Mouse (Mus musculus) cerebellum, postnatal 25 days (tissue): ENCODE data around the gene Magix.

Experiments used
- DNase-seq, 2 experiments: peaks; one replicate each; pipeline ENCODE4 v3.0.0; 2021; ENCODE audit warnings: mixed read lengths in 2 of 2

Magix gene

GRCm38 (mm10) chrX:7673578-7674281 lies 7.3 kb downstream of the Magix start:
- no peak for DNase-seq

- DNase-seq, result no peak
These were observed 8.3 kb downstream of the Magix start for GRCm38 (mm10) chrX:7672739-7673138.

GRCm38 (mm10) chrX:7670921-7671623 lies 10.0 kb downstream of the Magix start, which contains the start of gene Plp2:
Plp2 (minus strand) TSS chrX:7671390.
- DNase-seq, result peak; percentile 26 to 41

GRCm38 (mm10) chrX:7670390-7670881 lies 10.6 kb downstream of the Magix start:
- peak; percentile 65 to 72 for DNase-seq

- DNase-seq, result no peak
These were observed 15.1 kb downstream of the Magix start for GRCm38 (mm10) chrX:7665739-7666502.

GRCm38 (mm10) chrX:7664791-7665190 lies 16.3 kb downstream of the Magix start:
- DNase-seq, result peak; percentile 72 to 81

- no peak for DNase-seq
These were observed 18.1 kb downstream of the Magix start for GRCm38 (mm10) chrX:7662936-7663335.

GRCm38 (mm10) chrX:7661086-7661485 lies 20.0 kb downstream of the Magix start:
- no peak for DNase-seq

GRCm38 (mm10) chrX:7658785-7659589 lies 22.1 kb downstream of the Magix start:
- DNase-seq, result no peak

- DNase-seq, result no peak
These were observed 22.8 kb downstream of the Magix start for GRCm38 (mm10) chrX:7658031-7658784.

GRCm38 (mm10) chrX:7657221-7657639 lies 23.8 kb downstream of the Magix start, which contains the start of gene Prickle3:
Prickle3 (plus strand) TSS chrX:7657260.
- peak in 1 of 2 experiments; percentile 46 for DNase-seq

GRCm38 (mm10) chrX:7648671-7649304 lies 32.3 kb downstream of the Magix start:
- DNase-seq, result peak; percentile 54 to 72

- DNase-seq, result peak; percentile 80 to 88
These were observed 35.7 kb downstream of the Magix start for GRCm38 (mm10) chrX:7645349-7645748.

GRCm38 (mm10) chrX:7640785-7641184 lies 40.3 kb downstream of the Magix start:
- DNase-seq, result peak in 1 of 2 experiments; percentile 37

GRCm38 (mm10) chrX:7639536-7640325 lies 41.3 kb downstream of the Magix start:
- DNase-seq, result peak; percentile 34 to 36

- DNase-seq, result peak; percentile 96 to 97
These were observed 42.5 kb downstream of the Magix start, which contains the start of gene Syp for GRCm38 (mm10) chrX:7638401-7639091. Syp (plus strand) TSS chrX:7638471.

- DNase-seq, result no peak
These were observed 46.0 kb downstream of the Magix start for GRCm38 (mm10) chrX:7635101-7635500.

- no peak for DNase-seq
These were observed 48.5 kb downstream of the Magix start for GRCm38 (mm10) chrX:7632560-7632959.
